Mouse (Mus musculus): Measurements from ENCODE around the gene Gm45021.

DNA sequence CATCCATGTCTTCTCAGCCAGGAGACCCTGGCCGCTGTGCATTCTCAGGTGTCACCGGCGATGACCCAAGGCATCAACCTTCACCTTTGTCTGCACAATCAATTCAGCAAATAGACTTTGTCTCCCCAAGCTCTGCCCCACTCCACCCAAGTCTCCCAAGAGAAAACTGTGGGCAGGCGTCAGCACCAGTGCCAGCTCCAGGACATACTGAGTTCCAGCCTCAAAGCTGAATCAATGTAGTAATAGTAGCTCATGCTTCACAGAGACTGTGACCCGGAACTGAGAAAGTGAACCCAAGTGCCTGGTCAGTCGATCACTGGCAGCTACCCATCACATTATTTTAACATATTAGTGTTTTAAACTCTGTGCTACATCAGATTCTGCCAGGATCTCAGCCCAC lies 41.1 kb upstream of the Gm45021 start:
- TF ChIP-seq GATA1 (IDR thresholded peaks at IDR 0.05; ENCODE audit: low read length) (no peak), TAL1 (IDR thresholded peaks at IDR 0.05; ENCODE audit: low read length) (no peak)
